Mouse (Mus musculus) embryonic fibroblast, embryonic 13.5 days (primary cell): Measurements from ENCODE around the gene Slc15a1.

ENCODE experiments used
- CTCF ChIP-seq: IDR thresholded peaks from 2 replicates; pipeline ENCODE4 v1.5.1; 2011; ENCODE audit warnings: mild to moderate bottlenecking, control low read depth, low read length, moderate library complexity, borderline replicate concordance; ENCODE audit not compliant: insufficient read depth
- POLR2A ChIP-seq: IDR thresholded peaks from 2 replicates; pipeline ENCODE4 v1.6.1; 2011; ENCODE audit warnings: low read depth, mild to moderate bottlenecking, control low read depth, low read length, moderate library complexity

DNA sequence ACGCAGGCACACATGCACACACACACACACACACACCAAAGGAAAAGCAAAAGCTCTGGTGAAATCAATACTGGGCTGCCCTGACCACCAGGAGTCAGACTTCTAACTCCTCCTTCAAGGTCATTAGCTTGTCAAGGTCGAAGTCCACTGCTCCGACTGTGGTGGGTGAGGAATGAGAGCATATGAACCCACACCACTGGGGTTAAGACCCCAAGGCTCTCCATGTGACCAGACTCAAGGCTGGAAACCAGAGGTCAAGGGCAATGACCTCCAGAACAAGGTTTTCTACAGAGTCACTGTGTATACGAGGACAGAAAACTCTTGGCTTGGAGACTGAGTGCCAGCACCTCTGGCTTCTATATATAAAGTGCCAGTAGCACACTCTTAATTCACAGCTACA is 31.2 kb downstream of the Slc15a1 start:
- TF ChIP-seq POLR2A (no peak), CTCF (no peak)
